13 mouse cellular contexts compared by ENCODE assay signal in the genomic region with DNA sequence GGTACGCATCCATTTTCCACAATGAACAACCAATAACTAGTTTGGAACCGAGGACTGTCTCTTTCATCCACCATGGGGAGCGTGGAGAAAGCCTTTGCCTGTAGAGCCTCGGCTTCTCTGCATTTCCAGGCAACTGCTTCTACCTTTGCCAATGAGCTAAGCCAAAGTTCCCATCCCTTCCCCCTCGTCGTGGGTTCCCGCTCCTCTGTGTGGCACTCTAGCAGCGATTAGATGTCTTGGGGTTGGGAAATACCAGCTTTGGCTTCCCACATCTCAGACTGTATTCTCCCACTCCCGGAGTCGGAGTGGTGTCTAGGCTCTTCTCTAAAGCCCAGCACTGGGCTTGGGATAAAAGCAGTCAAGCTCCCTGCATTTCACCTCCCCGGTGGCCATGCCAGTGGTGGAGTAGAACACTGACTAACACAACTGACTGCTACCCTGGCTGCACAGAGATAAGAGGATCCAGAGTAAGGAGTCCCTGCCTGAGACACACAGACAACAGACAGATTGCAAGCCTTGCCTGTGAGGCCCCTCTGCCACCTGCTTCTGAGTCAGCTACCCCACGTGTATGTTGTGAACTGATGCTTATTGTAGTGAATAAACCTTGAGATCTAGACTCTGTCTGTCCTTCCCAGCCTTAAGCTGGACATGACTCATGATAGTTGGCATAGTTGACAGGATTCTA.
DNase-seq lines count a peak whose midpoint lies in the region; ATAC-seq and TF ChIP-seq lines count a peak whose summit lies in the region.
"Had no signal": no experiment of that assay in that cellular context is flagged by ENCODE, and none has a peak within 500 bp of the region (broad histone marks: within the 10 kb centered on the region; RNA-seq: fewer than 3 reads in every experiment).

No protein-coding gene starts in this region.

- 0 out of 2 replicates have a peak, but pooled peaks cover 7% of the 10 kb centered on the region for H3K4me1 ChIP-seq in intestine, embryonic 15.5 days (replicated peaks)
- H3K4me1 ChIP-seq in intestine, postnatal 0 days (replicated peaks; ENCODE audit: control insufficient read depth, insufficient read depth, low read length) = no peaks in the 10 kb centered on the region
- peaks cover 4% of the 10 kb centered on the region; the same call in 1 of the 2 replicates for H3K4me1 ChIP-seq in neural tube, embryonic 15.5 days
- H3K4me1 ChIP-seq: embryonic facial prominence, embryonic 15.5 days had no signal

- no peak overlapping the region for H3K4me2 ChIP-seq in intestine, embryonic 15.5 days (replicated peaks)
- no peak overlapping the region for H3K4me2 ChIP-seq in intestine, postnatal 0 days (replicated peaks; ENCODE audit: low read depth)
- H3K4me2 ChIP-seq in neural tube, embryonic 15.5 days = no peak overlapping the region
- H3K4me2 ChIP-seq: embryonic facial prominence, embryonic 15.5 days had no signal

- no peak for TF ChIP-seq CTCF in intestine, postnatal 0 days (IDR thresholded peaks at IDR 0.05; ENCODE audit: low read depth)

- no peak overlapping the region for H3K4me3 ChIP-seq in intestine, embryonic 15.5 days (replicated peaks)
- H3K4me3 ChIP-seq in intestine, postnatal 0 days (ENCODE audit: low read depth, low read length) = no peak overlapping the region
- no peak overlapping the region for H3K4me3 ChIP-seq in neural tube, embryonic 15.5 days (replicated peaks)
- H3K4me3 ChIP-seq: embryonic facial prominence, embryonic 15.5 days had no signal

- WGBS in intestine, embryonic 15.5 days = 88% methylated on average over 12 of the region's 12 CpGs
- 89% methylated on average over 12 of the region's 12 CpGs for WGBS in intestine, postnatal 0 days
- 88% methylated on average over 12 of the region's 12 CpGs for WGBS in neural tube, embryonic 15.5 days

- ATAC-seq in intestine, embryonic 15.5 days = peak; percentile 69; the same call in 1 of the 2 replicates
- no peak for ATAC-seq in intestine, postnatal 0 days
- ATAC-seq in neural tube, embryonic 15.5 days (ENCODE audit: low FRiP score) = no peak

- no peaks in the 10 kb centered on the region for H3K36me3 ChIP-seq in intestine, embryonic 15.5 days
- H3K36me3 ChIP-seq in intestine, postnatal 0 days (ENCODE audit: control insufficient read depth, insufficient read depth) = no peaks in the 10 kb centered on the region
- no peaks in the 10 kb centered on the region for H3K36me3 ChIP-seq in neural tube, embryonic 15.5 days
- H3K36me3 ChIP-seq: embryonic facial prominence, embryonic 15.5 days had no signal

- no peak overlapping the region for H3K27ac ChIP-seq in intestine, embryonic 15.5 days
- H3K27ac ChIP-seq in intestine, postnatal 0 days (ENCODE audit: low read depth, low read length) = no peak overlapping the region
- no peak overlapping the region for H3K27ac ChIP-seq in neural tube, embryonic 15.5 days (replicated peaks)
- H3K27ac ChIP-seq: embryonic facial prominence, embryonic 15.5 days had no signal

- DNase-seq in c-Kit-negative CD71-positive TER-119-positive erythroid progenitor cells, embryonic 14.5 days (ENCODE audit: low read depth, low spot score) = peak; percentile 82
- peak; percentile 89 for DNase-seq in liver
- peak; percentile 59 to 73 for DNase-seq in spleen, postnatal 36 days (ENCODE audit: low spot score in 2 of 2)
- DNase-seq in right cerebral cortex, adult 18-20 months = no peak
- DNase-seq: gastrocnemius, postnatal 14 days; kidney, adult 8-10 months; layer of hippocampus, postnatal 36 days; lung, postnatal 36 days; right cerebral cortex, postnatal 25 days had no signal

- no peak overlapping the region for H3K9ac ChIP-seq in intestine, embryonic 15.5 days
- H3K9ac ChIP-seq in intestine, postnatal 0 days (ENCODE audit: low read depth, low read length) = no peak overlapping the region
- H3K9ac ChIP-seq in neural tube, embryonic 15.5 days (replicated peaks) = no peak overlapping the region
- H3K9ac ChIP-seq: embryonic facial prominence, embryonic 15.5 days had no signal

- no peaks in the 10 kb centered on the region for H3K9me3 ChIP-seq in intestine, embryonic 15.5 days
- H3K9me3 ChIP-seq in intestine, postnatal 0 days (ENCODE audit: control insufficient read depth) = no peaks in the 10 kb centered on the region
- no peaks in the 10 kb centered on the region for H3K9me3 ChIP-seq in neural tube, embryonic 15.5 days (replicated peaks)
- H3K9me3 ChIP-seq: embryonic facial prominence, embryonic 15.5 days had no signal

- no peaks in the 10 kb centered on the region for H3K27me3 ChIP-seq in intestine, embryonic 15.5 days (replicated peaks)
- no peaks in the 10 kb centered on the region for H3K27me3 ChIP-seq in intestine, postnatal 0 days (replicated peaks; ENCODE audit: control insufficient read depth, insufficient read depth, low read length)
- no peaks in the 10 kb centered on the region for H3K27me3 ChIP-seq in neural tube, embryonic 15.5 days (replicated peaks)
- H3K27me3 ChIP-seq: embryonic facial prominence, embryonic 15.5 days had no signal
